Mouse (Mus musculus): Measurements from ENCODE around the gene Epn2. TPM values are rescaled to one million over a fixed set of nuclear protein-coding genes. Genes with fewer than 3 reads are reported as not detected.

Gene Epn2
- polyA plus RNA-seq, 1 experiment = 14.1 TPM

DNA sequence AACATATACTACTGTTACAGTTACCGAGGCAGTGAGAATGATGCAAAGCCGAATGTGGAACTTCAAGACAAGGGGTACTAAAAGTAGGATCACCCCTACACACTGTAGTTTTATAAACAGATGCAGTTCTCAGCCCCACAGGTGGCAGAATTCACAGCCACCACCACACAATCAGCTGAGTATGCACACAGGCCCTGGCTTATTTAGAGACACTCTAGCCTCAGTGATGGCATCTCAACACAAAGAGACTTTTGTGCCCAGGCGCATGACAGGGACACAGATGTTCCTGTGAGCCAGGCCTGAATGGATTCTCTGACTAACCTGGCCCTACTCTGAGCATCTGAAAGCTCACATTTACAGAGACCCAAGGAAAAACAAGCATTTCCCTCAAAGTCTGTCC, 42.1 kb downstream of the Epn2 start:
- Histone ChIP-seq H3K27me3 (ENCODE audit: control insufficient read depth, insufficient read depth, insufficient read length) (no peaks in the 10 kb centered on the region), H3K36me3 (ENCODE audit: control insufficient read depth, insufficient read depth) (no peaks in the 10 kb centered on the region), H3ac (ENCODE audit: control insufficient read depth, insufficient read length) (no peak overlapping the region), H3K4me2 (ENCODE audit: low read depth) (no peak overlapping the region), H3K79me2 (ENCODE audit: control insufficient read depth, insufficient read depth) (no peaks in the 10 kb centered on the region), H3K4me3 (no peak overlapping the region)
- TF ChIP-seq MYOG (IDR thresholded peaks at IDR 0.05; ENCODE audit: control insufficient read depth in 1 of 3, insufficient read depth in 1 of 3, insufficient read length in 2 of 3, low read depth in 2 of 3) (no peak), SRF (IDR thresholded peaks at IDR 0.05; ENCODE audit: control insufficient read depth, insufficient read length, low read depth) (no peak), MYOD1 (IDR thresholded peaks at IDR 0.05; ENCODE audit: control insufficient read depth in 1 of 3, insufficient read length in 2 of 3, low read depth in 2 of 3) (no peak), MAX (IDR thresholded peaks at IDR 0.05; ENCODE audit: low read depth) (no peak), USF1 (IDR thresholded peaks at IDR 0.05; ENCODE audit: low read depth) (no peak), POLR2AphosphoS2 (IDR thresholded peaks at IDR 0.05; ENCODE audit: insufficient read length, low read depth) (no peak), CEBPB (IDR thresholded peaks at IDR 0.05; ENCODE audit: insufficient read depth, poor library complexity, severe bottlenecking) (no peak)

DNA sequence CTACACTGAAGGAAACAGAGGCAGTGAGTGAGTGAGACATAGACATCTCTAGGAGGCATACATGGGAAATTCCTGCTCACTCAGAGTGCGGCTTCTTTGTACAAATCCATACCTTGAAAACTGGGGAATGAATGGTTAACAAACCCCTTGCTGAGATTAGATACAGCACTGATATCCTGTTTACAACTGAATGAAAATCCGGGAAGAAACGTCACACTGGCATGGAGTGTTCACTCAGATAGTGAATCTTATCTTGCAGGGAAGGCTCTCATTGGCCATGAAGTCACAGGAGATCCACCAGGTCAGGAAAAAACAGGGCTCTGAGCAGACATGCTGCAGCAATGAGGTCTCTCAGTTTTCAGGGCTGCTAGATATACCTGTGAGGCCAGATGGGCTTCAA, 42.5 kb downstream of the Epn2 start:
- H3ac ChIP-seq (ENCODE audit: control insufficient read depth, insufficient read length) = no peak overlapping the region
- no peak overlapping the region for H3K4me2 ChIP-seq (ENCODE audit: low read depth)
- H3K36me3 ChIP-seq (ENCODE audit: control insufficient read depth, insufficient read depth) = no peaks in the 10 kb centered on the region
- TF ChIP-seq POLR2AphosphoS2 (IDR thresholded peaks at IDR 0.05; ENCODE audit: insufficient read length, low read depth) = no peak
- TF ChIP-seq E2F4 (IDR thresholded peaks at IDR 0.05; ENCODE audit: insufficient read depth) = no peak
- no peak for TF ChIP-seq REST (IDR thresholded peaks at IDR 0.05; ENCODE audit: insufficient read depth, insufficient read length)
- no peak overlapping the region for H3K4me3 ChIP-seq
- no peaks in the 10 kb centered on the region for H3K27me3 ChIP-seq (ENCODE audit: control insufficient read depth, insufficient read depth, insufficient read length)
- H3K79me2 ChIP-seq (ENCODE audit: control insufficient read depth, insufficient read depth) = no peaks in the 10 kb centered on the region

DNA sequence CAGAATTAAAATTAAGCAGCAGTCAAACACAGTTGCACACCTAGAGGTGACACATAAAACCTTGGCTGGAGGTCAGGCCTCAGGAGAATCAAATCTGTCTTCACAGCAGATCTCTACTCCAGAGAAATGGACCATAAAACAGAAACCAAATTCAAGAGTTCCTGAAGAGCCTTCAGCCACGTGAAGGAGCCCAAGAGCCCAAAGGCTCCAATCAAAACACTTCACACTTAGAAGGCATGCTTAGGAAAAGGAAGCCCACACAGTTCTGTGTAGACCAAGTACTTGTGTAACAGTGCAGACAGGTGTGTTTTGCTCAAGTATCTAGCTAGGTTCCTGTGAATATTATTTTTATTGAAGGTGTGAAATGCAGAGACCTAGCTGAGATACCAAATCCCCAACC, 44.0 kb downstream of the Epn2 start:
- no peaks in the 10 kb centered on the region for H3K79me2 ChIP-seq (ENCODE audit: control insufficient read depth, insufficient read depth)
- H3K4me3 ChIP-seq = no peak overlapping the region
- H3K27me3 ChIP-seq (ENCODE audit: control insufficient read depth, insufficient read depth, insufficient read length) = no peaks in the 10 kb centered on the region
- H3ac ChIP-seq (ENCODE audit: control insufficient read depth, insufficient read length) = no peak overlapping the region
- TF ChIP-seq TCF12 (IDR thresholded peaks at IDR 0.05; ENCODE audit: insufficient read depth, poor library complexity, severe bottlenecking) (no peak), TCF3 (IDR thresholded peaks at IDR 0.05; ENCODE audit: insufficient read length, low read depth) (no peak), E2F4 (IDR thresholded peaks at IDR 0.05; ENCODE audit: insufficient read depth) (no peak), REST (IDR thresholded peaks at IDR 0.05; ENCODE audit: insufficient read depth, insufficient read length) (no peak), MYOD1 (IDR thresholded peaks at IDR 0.05; ENCODE audit: control insufficient read depth in 1 of 3, insufficient read length in 2 of 3, low read depth in 2 of 3) (no peak), CEBPB (IDR thresholded peaks at IDR 0.05; ENCODE audit: insufficient read depth, poor library complexity, severe bottlenecking) (no peak), POLR2AphosphoS2 (IDR thresholded peaks at IDR 0.05; ENCODE audit: insufficient read length, low read depth) (no peak), MYOG (IDR thresholded peaks at IDR 0.05; ENCODE audit: control insufficient read depth in 1 of 3, insufficient read depth in 1 of 3, insufficient read length in 2 of 3, low read depth in 2 of 3) (no peak), MAX (IDR thresholded peaks at IDR 0.05; ENCODE audit: low read depth) (no peak)
- no peak overlapping the region for H3K4me2 ChIP-seq (ENCODE audit: low read depth)
- H3K36me3 ChIP-seq (ENCODE audit: control insufficient read depth, insufficient read depth) = no peaks in the 10 kb centered on the region

DNA sequence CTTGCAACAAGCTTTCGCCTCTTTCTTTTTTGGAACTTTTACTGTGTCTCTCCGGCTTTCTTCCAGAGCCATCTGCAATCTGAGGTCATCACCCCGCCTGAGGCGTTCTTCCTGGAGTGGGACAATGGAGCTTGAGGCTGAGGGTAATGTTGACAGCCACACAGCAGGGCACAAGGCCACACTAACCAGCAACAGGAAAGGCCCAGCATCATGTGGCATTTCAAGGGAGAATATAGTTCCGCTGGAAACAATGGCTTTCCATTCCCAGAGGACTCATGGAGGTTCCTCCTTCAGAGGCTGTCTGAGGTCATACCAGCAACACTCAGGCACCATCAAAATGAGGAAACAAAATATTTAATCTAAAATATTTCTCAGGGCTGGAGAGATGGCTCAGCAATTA, 45.9 kb downstream of the Epn2 start:
- no peak for TF ChIP-seq MAX (IDR thresholded peaks at IDR 0.05; ENCODE audit: low read depth)
- no peak for TF ChIP-seq POLR2AphosphoS2 (IDR thresholded peaks at IDR 0.05; ENCODE audit: insufficient read length, low read depth)
- TF ChIP-seq SRF (IDR thresholded peaks at IDR 0.05; ENCODE audit: control insufficient read depth, insufficient read length, low read depth) = no peak
- TF ChIP-seq MYOD1 (IDR thresholded peaks at IDR 0.05; ENCODE audit: control insufficient read depth in 1 of 3, insufficient read length in 2 of 3, low read depth in 2 of 3) = no peak
- no peak for TF ChIP-seq E2F4 (IDR thresholded peaks at IDR 0.05; ENCODE audit: insufficient read depth)
- TF ChIP-seq POLR2A (IDR thresholded peaks at IDR 0.05; ENCODE audit: insufficient read length, low read depth) = no peak
- TF ChIP-seq REST (IDR thresholded peaks at IDR 0.05; ENCODE audit: insufficient read depth, insufficient read length) = no peak
- no peak for TF ChIP-seq MYOG (IDR thresholded peaks at IDR 0.05; ENCODE audit: control insufficient read depth in 1 of 3, insufficient read depth in 1 of 3, insufficient read length in 2 of 3, low read depth in 2 of 3)
- TF ChIP-seq USF1 (IDR thresholded peaks at IDR 0.05; ENCODE audit: low read depth) = no peak
- TF ChIP-seq TCF12 (IDR thresholded peaks at IDR 0.05; ENCODE audit: insufficient read depth, poor library complexity, severe bottlenecking) = no peak
- no peak for TF ChIP-seq CEBPB (IDR thresholded peaks at IDR 0.05; ENCODE audit: insufficient read depth, poor library complexity, severe bottlenecking)
- TF ChIP-seq TCF3 (IDR thresholded peaks at IDR 0.05; ENCODE audit: insufficient read length, low read depth) = no peak
- Histone ChIP-seq H3K4me3 (no peak overlapping the region), H3ac (ENCODE audit: control insufficient read depth, insufficient read length) (no peak overlapping the region), H3K36me3 (ENCODE audit: control insufficient read depth, insufficient read depth) (no peaks in the 10 kb centered on the region), H3K27me3 (ENCODE audit: control insufficient read depth, insufficient read depth, insufficient read length) (no peaks in the 10 kb centered on the region), H3K79me2 (ENCODE audit: control insufficient read depth, insufficient read depth) (no peaks in the 10 kb centered on the region), H3K4me2 (ENCODE audit: low read depth) (no peak overlapping the region)

DNA sequence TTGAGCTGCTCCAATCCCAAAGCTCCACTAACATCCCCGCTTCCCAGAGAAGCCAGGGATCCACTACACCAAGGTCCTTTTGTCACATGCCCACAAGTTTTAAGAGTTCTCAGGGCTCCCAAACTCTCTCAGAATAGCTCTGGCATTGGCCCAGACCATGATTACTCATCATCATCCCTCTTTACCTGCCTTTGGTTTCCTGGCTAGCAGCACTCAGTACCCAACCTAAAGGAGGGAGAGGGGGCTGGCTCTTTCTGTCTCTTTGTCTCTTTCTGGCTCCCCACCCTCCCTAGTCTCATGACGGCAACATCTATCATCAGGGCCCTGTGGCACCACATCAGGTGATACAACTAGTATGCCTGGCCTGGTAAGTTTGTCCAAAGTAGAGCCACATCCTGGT, 46.7 kb downstream of the Epn2 start:
- TF ChIP-seq MYOD1 (IDR thresholded peaks at IDR 0.05; ENCODE audit: control insufficient read depth in 1 of 3, insufficient read length in 2 of 3, low read depth in 2 of 3) = no peak
- TF ChIP-seq POLR2AphosphoS2 (IDR thresholded peaks at IDR 0.05; ENCODE audit: insufficient read length, low read depth) = no peak
- TF ChIP-seq E2F4 (IDR thresholded peaks at IDR 0.05; ENCODE audit: insufficient read depth) = no peak
- TF ChIP-seq MYOG (IDR thresholded peaks at IDR 0.05; ENCODE audit: control insufficient read depth in 1 of 3, insufficient read depth in 1 of 3, insufficient read length in 2 of 3, low read depth in 2 of 3) = no peak
- TF ChIP-seq TCF12 (IDR thresholded peaks at IDR 0.05; ENCODE audit: insufficient read depth, poor library complexity, severe bottlenecking) = no peak
- TF ChIP-seq REST (IDR thresholded peaks at IDR 0.05; ENCODE audit: insufficient read depth, insufficient read length) = no peak
- no peak for TF ChIP-seq MAX (IDR thresholded peaks at IDR 0.05; ENCODE audit: low read depth)
- no peak for TF ChIP-seq TCF3 (IDR thresholded peaks at IDR 0.05; ENCODE audit: insufficient read length, low read depth)
- no peak for TF ChIP-seq CEBPB (IDR thresholded peaks at IDR 0.05; ENCODE audit: insufficient read depth, poor library complexity, severe bottlenecking)
- no peak for TF ChIP-seq SRF (IDR thresholded peaks at IDR 0.05; ENCODE audit: control insufficient read depth, insufficient read length, low read depth)
- no peak for TF ChIP-seq POLR2A (IDR thresholded peaks at IDR 0.05; ENCODE audit: insufficient read length, low read depth)
- TF ChIP-seq USF1 (IDR thresholded peaks at IDR 0.05; ENCODE audit: low read depth) = no peak
- H3K4me2 ChIP-seq (ENCODE audit: low read depth) = no peak overlapping the region
- H3K27me3 ChIP-seq (ENCODE audit: control insufficient read depth, insufficient read depth, insufficient read length) = no peaks in the 10 kb centered on the region
- H3K4me3 ChIP-seq = no peak overlapping the region
- no peaks in the 10 kb centered on the region for H3K36me3 ChIP-seq (ENCODE audit: control insufficient read depth, insufficient read depth)
- H3K79me2 ChIP-seq (ENCODE audit: control insufficient read depth, insufficient read depth) = no peaks in the 10 kb centered on the region
- H3ac ChIP-seq (ENCODE audit: control insufficient read depth, insufficient read length) = no peak overlapping the region
